Mouse (Mus musculus) intestine, embryonic 14.5 days (tissue): ENCODE results near the gene Ercc2. TPM values are rescaled to one million over a fixed set of nuclear protein-coding genes. Genes with fewer than 3 reads are reported as not detected.

Experiments used
- ATAC-seq: fragments of 200-750 bp; cut with Nextera tagmentation; replicated peaks from 2 replicates; pipeline ENCODE4 v1.8.0; 2017; ENCODE audit warnings: low read depth, moderate number of reproducible peaks, moderate TSS enrichment, moderate library complexity; ENCODE audit not compliant: low FRiP score, low TSS enrichment
- DNase-seq: peaks from one replicate; pipeline ENCODE4 v3.0.0-alpha.2; 2018; ENCODE audit warnings: low spot score
- H3K27ac ChIP-seq: fragments of 300-500 bp; sonication (generic); 2 replicates; pipeline ENCODE4 v1.5.1; 2014; ENCODE audit warnings: low read depth, mild to moderate bottlenecking, control low read depth
- H3K27me3 ChIP-seq: fragments of 300-500 bp; sonication (generic); replicated peaks from 2 replicates; pipeline ENCODE4 v1.6.1; 2014; ENCODE audit warnings: low read length, control low read depth; ENCODE audit not compliant: control insufficient read depth, insufficient read depth
- H3K36me3 ChIP-seq: fragments of 300-500 bp; sonication (generic); 2 replicates; pipeline ENCODE4 v1.6.1; 2014; ENCODE audit warnings: low read length, control low read depth; ENCODE audit not compliant: control insufficient read depth, insufficient read depth
- H3K4me1 ChIP-seq: fragments of 300-500 bp; sonication (generic); replicated peaks from 2 replicates; pipeline ENCODE4 v1.6.1; 2014; ENCODE audit warnings: low read length, control low read depth, mixed read lengths; ENCODE audit not compliant: control insufficient read depth, insufficient read depth
- H3K4me2 ChIP-seq: fragments of 300-500 bp; sonication (generic); 2 replicates; pipeline ENCODE4 v1.6.1; 2014; ENCODE audit warnings: low read length
- H3K4me3 ChIP-seq: fragments of 300-500 bp; sonication (generic); 2 replicates; pipeline ENCODE4 v1.5.1; 2014; ENCODE audit warnings: low read depth, low read length, control low read depth, mixed read lengths
- H3K9ac ChIP-seq: fragments of 300-500 bp; sonication (generic); 2 replicates; pipeline ENCODE4 v1.6.1; 2014; ENCODE audit warnings: mild to moderate bottlenecking, low read length
- H3K9me3 ChIP-seq: fragments of 300-500 bp; sonication (generic); 2 replicates; pipeline ENCODE4 v1.6.1; 2016; ENCODE audit warnings: low read length, control low read depth; ENCODE audit not compliant: control insufficient read depth
- WGBS: fragments of 180-500 bp; shearing (Covaris S2); extraction: QIAGEN DNeasy Blood & Tissue Kit; methylation state at CpG from one replicate; pipeline ENCODE4 v1.1.7; 2014; 5-methylcytosine and 5-hydroxymethylcytosine counted together
- polyA plus RNA-seq: library from polyadenylated mRNA; unstranded; fragments of >200 nt; fragmentation: Nextera tagmentation; extraction: Ambion mirVana; gene quantifications from 2 replicates; pipeline ENCODE4 v1.2.1, GENCODE M21; 2014

The Ercc2 gene
- polyA plus RNA-seq, 1 experiment from 2014 or later, result 11.3 TPM

GRCm38 (mm10) chr7:19409753-19410152 lies 27.9 kb downstream of the Ercc2 start:
- H3K9me3 ChIP-seq, result no peaks in the 10 kb centered on the region
- no peak for ATAC-seq
- H3K4me3 ChIP-seq, result no peak overlapping the region
- no peak overlapping the region for H3K9ac ChIP-seq
- no peak overlapping the region for H3K27ac ChIP-seq
- H3K27me3 ChIP-seq, result peaks cover 11% of the 10 kb centered on the region
- H3K36me3 ChIP-seq, result no peaks in the 10 kb centered on the region
- no peak overlapping the region for H3K4me2 ChIP-seq
- WGBS, result 48% methylated on average over 6 of the region's 6 CpGs
- H3K4me1 ChIP-seq, result no peaks in the 10 kb centered on the region
- no peak for DNase-seq

GRCm38 (mm10) chr7:19410766-19411344 lies 29.0 kb downstream of the Ercc2 start:
- ATAC-seq (no peak), DNase-seq (no peak)
- Histone ChIP-seq H3K4me3 (no peak overlapping the region), H3K9me3 (no peaks in the 10 kb centered on the region), H3K27me3 (0 out of 2 replicates have a peak, but pooled peaks cover 6% of the 10 kb centered on the region), H3K9ac (no peak overlapping the region), H3K4me1 (no peaks in the 10 kb centered on the region), H3K4me2 (no peak overlapping the region), H3K27ac (no peak overlapping the region), H3K36me3 (no peaks in the 10 kb centered on the region)
- WGBS, result 83% methylated on average over 11 of the region's 11 CpGs

- no peak overlapping the region for H3K9ac ChIP-seq
- DNase-seq, result no peak
- 80% methylated on average over 5 of the region's 5 CpGs for WGBS
Measured at GRCm38 (mm10) chr7:19411783-19412182, 30.0 kb downstream of the Ercc2 start.

GRCm38 (mm10) chr7:19413525-19413924 lies 31.7 kb downstream of the Ercc2 start:
- H3K27ac ChIP-seq, result no peak overlapping the region
- 80% methylated on average over 3 of the region's 3 CpGs for WGBS
- H3K36me3 ChIP-seq, result no peaks in the 10 kb centered on the region
- ATAC-seq, result no peak
- DNase-seq, result no peak
- no peak overlapping the region for H3K9ac ChIP-seq
- H3K4me2 ChIP-seq, result no peak overlapping the region
- no peaks in the 10 kb centered on the region for H3K4me1 ChIP-seq
- peaks cover 5% of the 10 kb centered on the region; the same call in 1 of the 2 replicates for H3K27me3 ChIP-seq
- H3K4me3 ChIP-seq, result no peak overlapping the region
- H3K9me3 ChIP-seq, result no peaks in the 10 kb centered on the region

More at GRCm38 (mm10) chr7:19411783-19412182, 30.0 kb downstream of the Ercc2 start:
- H3K4me2 ChIP-seq, result no peak overlapping the region
- H3K27me3 ChIP-seq, result no peaks in the 10 kb centered on the region
- H3K4me1 ChIP-seq, result no peaks in the 10 kb centered on the region
- H3K36me3 ChIP-seq, result no peaks in the 10 kb centered on the region
- no peaks in the 10 kb centered on the region for H3K9me3 ChIP-seq
- H3K4me3 ChIP-seq, result no peak overlapping the region
- no peak overlapping the region for H3K27ac ChIP-seq
- no peak for ATAC-seq

- WGBS, result 63% methylated on average over 15 of the region's 15 CpGs
- Histone ChIP-seq H3K9me3 (no peaks in the 10 kb centered on the region), H3K4me3 (no peak overlapping the region), H3K27me3 (peaks cover 34% of the 10 kb centered on the region), H3K36me3 (no peaks in the 10 kb centered on the region), H3K27ac (no peak overlapping the region), H3K9ac (no peak overlapping the region), H3K4me2 (no peak overlapping the region), H3K4me1 (no peaks in the 10 kb centered on the region; the same call in 1 of the 2 replicates)
- ATAC-seq (no peak), DNase-seq (no peak)
Measured at GRCm38 (mm10) chr7:19416590-19416989, 34.8 kb downstream of the Ercc2 start.

GRCm38 (mm10) chr7:19420121-19420520 lies 38.3 kb downstream of the Ercc2 start:
- Histone ChIP-seq H3K27me3 (peaks cover 40% of the 10 kb centered on the region), H3K4me1 (no peaks in the 10 kb centered on the region; the same call in 1 of the 2 replicates), H3K4me2 (no peak overlapping the region), H3K9me3 (no peaks in the 10 kb centered on the region), H3K9ac (no peak overlapping the region), H3K36me3 (peaks cover 6% of the 10 kb centered on the region), H3K4me3 (no peak overlapping the region), H3K27ac (no peak overlapping the region)
- 5% methylated on average over 28 of the region's 28 CpGs for WGBS
- no peak for ATAC-seq
- no peak for DNase-seq

- peaks cover 40% of the 10 kb centered on the region for H3K27me3 ChIP-seq
- ATAC-seq (peak; percentile 92), DNase-seq (peak; percentile 83)
- peak overlapping the region; percentile 44 for H3K4me2 ChIP-seq
- H3K36me3 ChIP-seq, result peaks cover 15% of the 10 kb centered on the region
- H3K9me3 ChIP-seq, result no peaks in the 10 kb centered on the region
- no peaks in the 10 kb centered on the region; the same call in 1 of the 2 replicates for H3K4me1 ChIP-seq
- H3K4me3 ChIP-seq, result peak overlapping the region; percentile 29
- H3K9ac ChIP-seq, result no peak overlapping the region
- H3K27ac ChIP-seq, result no peak overlapping the region
- WGBS, result 11% methylated on average over 43 of the region's 43 CpGs
Measured at GRCm38 (mm10) chr7:19420821-19421636, 39.2 kb downstream of the Ercc2 start.

GRCm38 (mm10) chr7:19423083-19423482 lies 41.3 kb downstream of the Ercc2 start:
- DNase-seq (no peak), ATAC-seq (no peak)
- Histone ChIP-seq H3K27ac (no peak overlapping the region), H3K9me3 (no peaks in the 10 kb centered on the region), H3K27me3 (peaks cover 40% of the 10 kb centered on the region), H3K4me3 (no peak overlapping the region), H3K4me2 (no peak overlapping the region), H3K4me1 (no peaks in the 10 kb centered on the region; the same call in 1 of the 2 replicates), H3K9ac (no peak overlapping the region), H3K36me3 (peaks cover 35% of the 10 kb centered on the region)
- 90% methylated on average over 3 of the region's 3 CpGs for WGBS
